Mouse (Mus musculus): Measurements from ENCODE around the gene Il20rb.

Gene Il20rb

DNA sequence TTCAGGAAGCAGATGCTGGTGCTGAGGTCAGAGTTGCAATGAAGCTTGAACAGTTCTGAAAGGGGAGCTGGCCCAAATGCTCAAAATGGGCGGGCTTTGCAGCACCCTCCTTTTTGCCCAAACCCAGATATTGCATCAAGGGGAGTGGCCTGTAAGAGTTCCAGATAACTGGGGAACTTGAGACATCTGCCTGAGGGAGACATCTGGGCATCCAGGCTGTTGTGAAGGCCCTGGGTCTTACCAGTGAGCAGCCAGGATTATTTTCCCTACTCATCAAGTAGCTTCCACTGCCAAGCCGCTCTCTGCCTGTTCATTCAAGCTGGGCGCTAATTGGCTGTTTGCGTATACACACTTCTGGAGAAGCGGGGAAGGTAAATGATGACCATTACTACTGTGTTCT lies at the start of gene Il20rb:
Gene Il20rb (minus strand): TSS at position 358 of the 400 bp plus-strand sequence.
- no peak for DNase-seq

- DNase-seq, result no peak
Observed at GRCm38 (mm10) chr9:100535618-100536262, 49.2 kb upstream of the Il20rb start.

- DNase-seq, result no peak
Observed at GRCm38 (mm10) chr9:100534686-100535085, 48.1 kb upstream of the Il20rb start.

GRCm38 (mm10) chr9:100532847-100533505 lies 46.4 kb upstream of the Il20rb start:
- DNase-seq, result no peak

GRCm38 (mm10) chr9:100531296-100531695 lies 44.7 kb upstream of the Il20rb start:
- no peak for DNase-seq

- no peak for DNase-seq
Observed at GRCm38 (mm10) chr9:100525225-100525624, 38.6 kb upstream of the Il20rb start.

- DNase-seq, result no peak
Observed at GRCm38 (mm10) chr9:100522029-100522428, 35.4 kb upstream of the Il20rb start.

- peak; percentile 78 for DNase-seq
Observed at GRCm38 (mm10) chr9:100520586-100520985, 34.0 kb upstream of the Il20rb start.

- DNase-seq, result peak; percentile 11
Observed at GRCm38 (mm10) chr9:100520012-100520411, 33.4 kb upstream of the Il20rb start.

GRCm38 (mm10) chr9:100507581-100507980 lies 21.0 kb upstream of the Il20rb start:
- DNase-seq, result peak; percentile 6

GRCm38 (mm10) chr9:100506652-100507051 lies 20.1 kb upstream of the Il20rb start:
- peak; percentile 73 for DNase-seq

DNA sequence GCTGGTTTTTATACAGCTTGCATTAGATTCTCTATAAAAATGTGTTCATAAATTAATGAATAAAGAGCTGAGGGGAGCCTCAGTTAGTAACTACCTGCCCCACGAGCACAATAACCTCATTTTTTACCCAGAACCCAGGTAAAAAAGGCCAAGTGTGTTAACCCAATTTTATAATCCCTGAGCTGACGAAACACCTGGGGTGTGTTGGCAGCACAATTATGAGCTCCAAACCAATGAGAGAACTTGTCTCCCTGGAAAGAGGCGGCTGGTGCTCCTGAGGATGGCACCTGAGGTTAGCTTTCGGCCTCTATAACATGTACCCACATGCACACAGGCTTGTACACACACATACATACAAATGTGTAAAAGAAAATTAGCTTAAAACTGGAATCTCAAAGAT lies 18.9 kb upstream of the Il20rb start:
- DNase-seq, result no peak

DNA sequence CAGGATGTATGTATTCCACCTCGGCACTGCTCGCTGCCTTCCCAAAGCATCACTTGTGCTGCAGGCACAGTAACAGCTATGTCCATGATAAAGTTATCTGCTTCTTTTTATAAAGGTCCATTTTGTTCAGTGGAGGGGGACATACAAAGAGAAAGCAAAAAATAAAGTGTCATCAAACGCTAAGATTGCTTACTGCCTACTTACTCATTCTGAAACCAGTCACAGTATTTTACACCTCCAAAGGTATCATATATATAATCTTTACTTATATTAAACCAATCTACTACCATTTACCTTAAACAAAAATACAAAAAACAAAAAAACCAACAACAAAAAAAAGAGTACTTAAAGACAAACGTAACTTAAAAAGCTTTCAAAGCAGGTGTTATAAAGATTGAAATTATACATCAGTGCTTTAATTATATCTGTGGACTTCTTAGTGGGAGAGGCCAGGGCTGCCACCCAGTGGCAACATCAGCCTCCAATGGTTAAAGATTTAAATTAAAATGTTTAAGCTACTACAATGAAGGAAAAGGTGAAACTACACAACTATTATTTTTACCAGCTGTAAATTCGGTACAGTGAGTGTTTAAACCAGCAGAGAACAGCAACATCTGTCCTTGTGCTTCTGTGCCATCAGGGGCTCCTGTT lies 7.1 kb upstream of the Il20rb start:
- no peak for DNase-seq

GRCm38 (mm10) chr9:100491424-100491823 lies 4.8 kb upstream of the Il20rb start:
- DNase-seq, result no peak

DNA sequence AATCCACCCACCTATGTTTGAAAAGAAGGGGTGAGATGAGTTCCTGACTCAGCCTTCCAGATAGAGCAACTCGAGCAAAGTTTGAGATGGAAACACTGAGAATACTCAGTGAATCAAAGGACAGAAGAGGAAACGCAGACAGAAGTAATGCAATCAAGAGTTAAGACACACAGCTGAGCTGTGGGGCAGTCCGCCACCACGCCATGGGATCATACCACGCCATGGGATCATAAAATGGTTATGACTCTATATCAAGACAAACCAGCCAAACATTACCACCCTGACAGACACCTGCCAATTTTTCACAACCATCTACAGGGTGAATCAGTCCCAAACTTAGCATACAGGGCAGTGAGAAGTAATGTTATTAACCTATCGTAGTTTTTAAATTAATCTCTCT lies 2.4 kb upstream of the Il20rb start:
- DNase-seq, result no peak

DNA sequence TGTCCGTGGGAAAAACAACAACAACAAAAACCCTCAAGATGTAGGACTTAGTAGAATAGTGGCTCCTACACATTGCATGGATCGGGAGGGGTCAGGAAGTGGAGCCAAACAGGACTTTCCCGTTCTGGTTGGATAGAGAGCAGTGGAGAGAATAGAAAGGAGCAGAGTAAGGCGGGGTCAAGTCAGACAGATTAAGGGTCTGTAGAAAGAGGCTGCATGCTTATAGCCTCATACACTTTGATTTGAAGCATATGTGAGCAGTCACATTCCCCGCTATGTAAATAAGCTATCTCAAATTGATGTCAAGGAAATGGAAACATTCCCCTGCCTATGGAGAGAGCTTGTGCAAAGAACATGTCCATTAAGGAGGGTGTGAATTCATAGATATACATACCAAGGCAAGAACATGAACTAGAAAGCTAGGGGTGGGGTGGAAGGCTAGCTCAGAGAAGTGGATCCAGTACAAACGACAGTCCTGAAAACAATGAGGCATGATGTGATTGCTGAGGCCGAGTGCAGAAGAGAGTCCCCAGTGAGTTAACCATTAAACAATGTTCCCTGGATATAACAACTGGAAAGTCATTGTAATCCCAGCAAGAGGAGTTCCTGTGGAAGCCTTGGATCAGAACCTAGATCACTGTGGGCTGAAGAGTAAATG lies 1.6 kb upstream of the Il20rb start:
- no peak for DNase-seq

- DNase-seq, result no peak
Observed at GRCm38 (mm10) chr9:100483318-100483717, 3.3 kb downstream of the Il20rb start.

DNA sequence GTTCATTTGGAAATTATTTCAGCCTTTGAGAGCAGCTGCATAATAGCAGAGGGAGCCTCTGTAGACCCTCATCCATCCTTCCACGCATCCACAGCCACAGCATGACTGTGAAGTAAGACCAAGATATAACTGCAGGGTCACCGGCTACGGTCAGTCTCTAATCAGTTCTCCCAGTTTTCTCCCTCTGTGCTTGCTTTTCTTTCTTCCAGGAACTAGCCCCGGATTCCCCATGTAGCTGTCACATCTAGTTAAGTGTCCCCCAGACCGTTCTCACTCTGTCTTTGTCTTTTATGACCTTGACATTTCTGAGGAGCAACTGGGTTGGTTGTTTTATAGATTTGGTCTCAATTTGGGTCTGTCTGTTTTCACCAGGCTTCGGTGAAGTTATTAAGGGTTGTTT lies 5.0 kb downstream of the Il20rb start:
- DNase-seq, result no peak

DNA sequence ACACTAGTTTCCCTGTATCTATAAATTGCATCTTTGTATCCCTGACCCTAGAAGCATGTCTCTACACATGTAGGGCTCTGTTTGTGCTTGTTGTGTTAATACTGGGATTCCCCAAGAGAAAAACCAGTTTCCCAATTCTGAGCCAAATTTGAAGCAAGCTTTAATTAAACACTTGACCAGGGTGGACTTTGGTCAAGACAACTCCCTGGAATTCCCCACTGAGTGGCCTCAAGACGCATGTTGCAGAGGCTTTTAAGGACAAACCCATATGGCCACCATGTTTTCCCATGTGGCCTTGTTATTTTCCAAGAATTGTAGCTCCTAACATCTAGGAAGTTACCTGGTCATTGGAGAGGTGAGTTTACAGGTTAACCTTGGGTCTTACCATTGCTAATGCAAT lies 12.5 kb downstream of the Il20rb start:
- no peak for DNase-seq

DNA sequence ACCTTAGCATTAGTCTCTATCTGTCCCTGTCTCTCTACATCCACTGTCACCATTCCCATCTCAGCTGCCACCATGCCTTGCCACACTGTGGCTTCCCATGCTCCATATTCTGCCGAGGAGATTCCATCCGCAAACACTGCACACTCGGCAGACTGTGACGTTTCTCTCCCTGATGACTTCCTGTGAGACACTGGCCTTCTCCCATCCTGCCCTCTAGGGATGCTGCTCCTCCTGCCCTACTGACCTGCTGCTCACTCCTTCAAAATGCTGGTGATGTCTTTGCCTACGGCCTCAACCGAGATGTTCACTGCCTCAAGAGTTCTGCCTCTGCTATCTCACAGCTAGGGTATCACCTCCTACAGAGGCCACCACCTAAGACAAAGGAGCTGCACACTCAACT lies 13.2 kb downstream of the Il20rb start:
- no peak for DNase-seq

GRCm38 (mm10) chr9:100472931-100473330 lies 13.7 kb downstream of the Il20rb start:
- DNase-seq, result no peak

GRCm38 (mm10) chr9:100471605-100471953 lies 15.0 kb downstream of the Il20rb start:
- DNase-seq, result no peak

DNA sequence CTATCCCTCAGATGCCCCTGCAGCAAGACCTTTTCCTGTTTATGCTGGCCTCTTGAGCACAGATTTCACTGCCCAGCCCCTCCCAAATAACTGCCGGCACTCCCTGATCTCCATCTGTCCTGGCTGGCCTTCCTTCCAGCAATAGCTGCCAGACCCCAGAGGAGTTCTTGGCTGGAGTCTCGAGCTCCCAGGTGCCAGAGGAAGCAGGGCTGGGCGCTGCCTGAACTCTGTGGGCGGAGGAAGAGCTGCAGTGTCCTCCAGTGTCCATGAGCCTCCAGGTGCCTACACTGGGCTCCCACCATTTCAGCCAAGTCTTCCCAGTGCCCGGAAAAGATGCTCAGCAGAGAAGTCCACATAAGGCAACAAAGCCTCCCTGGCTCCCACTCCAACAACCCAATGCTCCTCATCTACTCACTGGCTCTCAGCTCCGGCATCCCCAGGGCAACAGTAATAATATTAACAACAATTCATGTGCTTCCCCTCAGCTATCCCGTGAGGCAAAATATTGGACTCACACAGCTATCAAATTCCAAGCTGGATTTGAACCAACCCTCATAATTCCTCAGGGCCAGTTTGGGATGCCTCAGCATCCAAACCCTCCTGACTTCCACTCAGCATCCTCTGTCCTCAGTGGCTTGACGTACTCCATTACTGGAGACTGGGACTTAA lies 15.5 kb downstream of the Il20rb start:
- peak; percentile 80 for DNase-seq
